Mouse (Mus musculus): ENCODE results near the gene Fam186b.

GRCm38 (mm10) chr15:99294287-99294686, 1.4 kb downstream of the Fam186b start:
- TF ChIP-seq EP300 (IDR thresholded peaks at IDR 0.05; ENCODE audit: low read depth in 1 of 2, low read length in 2 of 2) (no peak), GATA1 (IDR thresholded peaks at IDR 0.05; ENCODE audit: low read depth, low read length) (peak; percentile 80), CTCF (IDR thresholded peaks at IDR 0.05 in 2 of 3, conservative IDR thresholded peaks at IDR 0.05 in 1 of 3; ENCODE audit: control insufficient read depth in 1 of 3, insufficient read depth in 1 of 3, low read depth in 2 of 3, low read length in 3 of 3, poor library complexity in 1 of 3, severe bottlenecking in 1 of 3) (no peak), ELF1 (IDR thresholded peaks at IDR 0.05; ENCODE audit: low read depth, low read length) (no peak), CHD2 (IDR thresholded peaks at IDR 0.05; ENCODE audit: low read length) (no peak), BHLHE40 (IDR thresholded peaks at IDR 0.05; ENCODE audit: borderline replicate concordance, low read depth, low read length) (no peak), RCOR1 (IDR thresholded peaks at IDR 0.05; ENCODE audit: low read depth, low read length) (no peak), TAL1 (IDR thresholded peaks at IDR 0.05; ENCODE audit: low read length) (no peak), POLR2A (IDR thresholded peaks at IDR 0.05; ENCODE audit: control insufficient read depth in 1 of 2, insufficient read depth in 1 of 2, low read depth in 1 of 2, low read length in 2 of 2, poor library complexity in 1 of 2) (no peak), KAT2A (conservative IDR thresholded peaks at IDR 0.05; ENCODE audit: low read depth, low read length) (no peak), E2F4 (IDR thresholded peaks at IDR 0.05; ENCODE audit: borderline replicate concordance, low read depth, low read length) (peak; percentile 41; the same call in 1 of the 2 replicates), POLR2AphosphoS2 (IDR thresholded peaks at IDR 0.05; ENCODE audit: low read length) (no peak), ZC3H11A (IDR thresholded peaks at IDR 0.05; ENCODE audit: low read depth, low read length) (no peak)
